Mouse (Mus musculus) testis, adult 2 months (tissue): ENCODE measurements around the gene Fibp.

Experiments
- CTCF ChIP-seq: fragments of 200-500 bp; IDR thresholded peaks from 2 replicates; pipeline ENCODE4 v1.5.1; 2012; ENCODE audit warnings: low read depth, mild to moderate bottlenecking, inconsistent platforms, low read length, moderate library complexity; ENCODE audit not compliant: control insufficient read depth, insufficient read depth, insufficient replicate concordance
- POLR2A ChIP-seq: fragments of 200-500 bp; IDR thresholded peaks from 2 replicates; pipeline ENCODE4 v1.6.1; 2012; ENCODE audit warnings: low read depth, mild to moderate bottlenecking, inconsistent platforms, low read length, moderate library complexity; ENCODE audit not compliant: control insufficient read depth

DNA sequence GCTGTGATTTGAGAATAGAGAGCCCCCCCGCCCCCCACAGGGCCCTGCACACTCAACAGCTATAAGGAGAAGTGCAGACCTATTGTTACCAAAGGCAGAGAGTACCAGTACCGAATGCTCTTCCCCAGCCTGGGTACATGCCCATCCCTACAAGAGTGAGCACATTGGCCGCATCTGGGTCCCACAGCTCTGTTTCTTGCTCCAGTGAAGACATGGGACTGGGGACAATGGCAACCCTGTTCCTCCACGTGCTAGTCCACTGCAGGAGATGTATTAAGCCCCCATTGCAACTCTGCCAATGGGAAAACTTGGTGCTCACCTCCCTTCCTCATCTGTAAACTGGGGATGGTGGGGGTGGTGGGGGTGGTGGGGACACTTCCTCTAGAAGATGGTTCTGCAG is 46.6 kb upstream of the Fibp start:
- TF ChIP-seq POLR2A = no peak
- no peak for TF ChIP-seq CTCF
